Mouse (Mus musculus) thymus, postnatal 10 days (tissue): ENCODE measurements around the gene Ssr1.

Source experiments
- DNase-seq, 2 experiments: peaks; one replicate each; pipeline ENCODE4 v3.0.0; 2021; ENCODE audit warnings: low spot score in 2 of 2

Gene Ssr1

DNA sequence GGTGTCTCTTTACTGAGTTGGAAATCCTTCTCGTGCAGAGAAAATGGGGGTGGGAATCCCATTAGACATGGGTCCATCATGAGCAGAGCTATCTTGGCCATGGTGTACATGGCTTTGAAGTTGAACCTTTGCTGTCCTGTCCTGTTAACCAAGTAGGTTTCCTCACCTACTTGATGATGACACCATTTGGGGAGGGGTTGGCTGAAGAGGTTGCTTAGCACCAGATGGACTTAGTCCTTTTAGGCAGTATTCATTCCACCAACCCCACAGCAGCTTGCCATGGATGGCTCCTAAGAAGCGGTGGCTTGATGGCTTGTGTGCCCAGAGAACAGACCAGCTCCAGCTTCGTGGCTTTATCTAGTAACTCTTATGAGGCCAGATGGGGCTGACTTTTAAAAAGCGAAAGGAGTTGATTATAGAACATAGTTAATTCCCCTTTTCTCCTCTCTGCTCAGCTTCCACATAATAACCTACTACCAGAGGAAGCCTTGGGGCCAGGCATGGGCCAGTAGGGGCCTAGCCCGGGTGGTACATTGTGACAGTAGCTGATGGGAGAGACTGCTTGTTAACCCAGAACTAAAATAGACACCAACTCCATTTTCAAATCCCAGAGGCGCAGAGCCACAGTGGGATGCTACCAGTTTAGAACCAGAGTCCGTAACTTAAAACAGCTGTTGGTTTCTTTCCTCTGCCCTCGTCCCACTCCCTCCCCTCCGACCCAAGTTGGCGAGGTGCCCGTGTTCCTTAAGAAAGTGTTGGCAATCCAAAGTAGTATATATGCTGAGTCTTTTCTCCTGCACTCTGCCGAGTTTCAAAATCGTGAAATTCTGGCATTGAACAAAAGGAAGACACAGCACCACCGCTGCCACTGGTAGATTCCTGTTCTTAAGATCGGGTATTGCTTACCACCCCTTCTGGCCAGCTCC lies 75.4 kb downstream of the Ssr1 start:
- DNase-seq, result no peak
